Mouse (Mus musculus) ovary, adult 10 weeks (tissue): Measurements from ENCODE around the gene Atxn1. TPM values are rescaled to one million over a fixed set of nuclear protein-coding genes. Genes with fewer than 3 reads are reported as not detected.

Experiments used
- polyA plus RNA-seq: library from polyadenylated mRNA; stranded (reverse); fragments of 350-450 nt; fragmentation: Illumina TruSeq; extraction: RNeasy Lipid Tissue Mini Kit (QIAGEN cat#74804); gene quantifications from one replicate; pipeline ENCODE4 v1.2.3, GENCODE M21; 2014

The Atxn1 gene
- polyA plus RNA-seq = 12.5 TPM

DNA sequence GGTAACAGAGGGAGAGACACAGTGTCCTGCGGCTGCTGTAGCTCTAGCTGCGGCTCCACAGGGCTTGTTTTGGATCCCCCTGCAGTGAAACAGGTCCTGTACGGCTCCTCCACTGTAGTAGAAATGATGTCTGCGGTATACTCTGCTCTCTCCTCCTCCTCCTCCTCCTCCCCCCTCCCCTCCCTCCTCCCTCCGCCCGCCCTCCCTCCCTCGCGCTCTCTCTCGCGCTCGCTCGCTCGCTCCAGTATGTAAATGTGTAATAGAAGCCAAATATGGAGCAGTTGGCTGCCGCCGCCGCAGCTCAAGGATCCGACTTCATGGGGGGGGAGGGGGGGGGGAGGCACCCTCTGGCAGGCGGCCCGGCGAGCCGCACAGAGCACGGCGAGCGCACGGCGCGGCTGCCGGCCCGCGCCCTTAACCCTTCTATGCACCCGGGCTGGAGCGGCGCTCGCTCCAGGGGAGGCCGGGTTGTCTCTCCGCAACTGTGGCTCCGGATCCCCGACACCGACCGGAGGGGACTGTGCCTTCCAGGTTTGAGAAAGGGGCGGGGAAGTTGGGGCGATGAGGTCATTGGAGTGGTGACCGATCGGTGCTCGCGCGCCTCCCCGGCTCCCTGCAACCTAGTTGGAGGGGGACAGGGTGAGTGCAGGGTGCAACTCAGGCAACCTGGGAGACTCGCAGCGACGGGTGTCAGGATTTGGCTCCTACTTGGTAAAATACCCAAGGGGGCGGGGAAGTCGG lies at the start of gene Atxn1:
Gene Atxn1 (minus strand): TSS at position 156 of the 741 bp plus-strand sequence.

DNA sequence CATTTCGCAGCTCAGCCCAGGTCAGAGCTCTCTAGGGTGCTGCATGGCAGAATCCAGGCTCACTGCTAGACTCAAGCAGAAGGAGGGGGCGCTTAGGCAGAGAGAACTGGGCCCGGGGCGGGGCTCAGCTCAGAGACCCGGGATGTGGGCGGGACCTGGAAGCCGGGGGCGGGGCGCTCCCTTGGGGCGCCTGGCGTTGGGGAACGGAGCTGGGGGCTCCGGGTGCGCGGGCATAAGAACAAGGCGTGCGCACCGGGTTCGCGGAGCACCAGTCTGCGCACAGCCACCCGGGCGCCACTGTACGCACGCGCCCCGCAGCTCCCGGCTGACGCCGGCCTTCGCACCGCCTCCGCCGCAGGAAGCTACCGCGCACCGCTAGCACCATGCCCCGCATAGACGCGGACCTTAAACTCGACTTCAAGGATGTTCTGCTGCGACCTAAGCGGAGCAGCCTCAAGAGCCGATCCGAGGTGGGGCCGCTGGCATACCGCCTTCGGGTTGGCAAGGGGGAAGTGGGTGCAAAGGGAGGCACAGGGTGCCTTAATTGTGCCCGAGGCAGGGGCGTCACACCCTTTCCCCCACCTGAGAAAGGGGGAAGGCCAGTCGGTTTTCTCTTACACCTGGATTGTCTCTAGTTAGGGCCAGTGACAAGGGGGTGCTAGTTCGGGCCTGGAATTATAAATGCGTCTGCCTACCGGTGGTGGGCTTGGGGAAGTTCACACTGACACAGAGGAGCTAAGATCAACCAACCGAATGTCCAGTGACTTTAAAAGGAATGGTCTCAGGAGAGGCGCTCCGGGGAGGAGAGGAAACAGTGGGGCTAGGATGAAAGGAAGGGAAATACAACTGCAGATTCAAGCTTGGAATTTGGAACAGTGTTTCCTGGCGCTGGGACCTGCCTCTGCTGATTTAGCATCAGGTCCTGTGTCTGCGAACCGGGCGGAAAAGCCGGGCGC lies 457.3 kb downstream of the Atxn1 start, which contains the start of gene Gmpr:
Gene Gmpr (plus strand): TSS at position 171 of the 956 bp plus-strand sequence.

